Mouse (Mus musculus) olfactory bulb, adult 2 months (tissue): ENCODE data around the gene Nprl3.

Source experiments
- CTCF ChIP-seq: fragments of 200-500 bp; IDR thresholded peaks from 2 replicates; pipeline ENCODE4 v1.5.1; 2012; ENCODE audit warnings: low read depth, mild to moderate bottlenecking, low read length, moderate library complexity; ENCODE audit not compliant: insufficient read depth
- POLR2A ChIP-seq: fragments of 200-500 bp; IDR thresholded peaks from 2 replicates; pipeline ENCODE4 v1.6.1; 2012; ENCODE audit warnings: mild to moderate bottlenecking, low read depth, low read length, moderate library complexity; ENCODE audit not compliant: insufficient read depth

GRCm38 (mm10) chr11:32309928-32310327 is 42.4 kb upstream of the Nprl3 start:
- no peak for TF ChIP-seq CTCF
- no peak for TF ChIP-seq POLR2A
